9 mouse cellular contexts compared by ENCODE assay signal in genomic region chr9:44129633-44130032, GRCm38 (mm10). TPM values are rescaled to one million over a fixed set of nuclear protein-coding genes. Genes with fewer than 3 reads are reported as not detected.
DNase-seq lines count a peak whose midpoint lies in the region; ATAC-seq and TF ChIP-seq lines count a peak whose summit lies in the region.
"Had no signal": no experiment of that assay in that cellular context is flagged by ENCODE, and none has a peak within 500 bp of the region (broad histone marks: within the 10 kb centered on the region; RNA-seq: fewer than 3 reads in every experiment).

No protein-coding gene starts in this region.

- no peaks in the 10 kb centered on the region for H3K9me3 ChIP-seq in forebrain, embryonic 14.5 days (replicated peaks; ENCODE audit: control insufficient read depth, low read length)
- no peaks in the 10 kb centered on the region for H3K9me3 ChIP-seq in liver, embryonic 11.5 days (ENCODE audit: control insufficient read depth, low read length)
- no peaks in the 10 kb centered on the region for H3K9me3 ChIP-seq in neural tube, embryonic 14.5 days (ENCODE audit: control insufficient read depth, low read length)

- peak overlapping the region; percentile 51 for H3K9ac ChIP-seq in forebrain, embryonic 14.5 days (ENCODE audit: low read length)
- peak overlapping the region; percentile 40 for H3K9ac ChIP-seq in liver, embryonic 11.5 days (ENCODE audit: low read depth, low read length)
- H3K9ac ChIP-seq in neural tube, embryonic 14.5 days (replicated peaks; ENCODE audit: low read depth, low read length) = peak overlapping the region; percentile 46

- peak overlapping the region; percentile 42 for H3K4me3 ChIP-seq in left cerebral cortex, adult 2 months
- peak overlapping the region; percentile 18 for H3K4me3 ChIP-seq in forebrain, embryonic 14.5 days (ENCODE audit: low read depth, low read length)
- H3K4me3 ChIP-seq in liver, embryonic 11.5 days (ENCODE audit: low read depth, low read length) = peak overlapping the region; percentile 41
- peak overlapping the region; percentile 23 for H3K4me3 ChIP-seq in neural tube, embryonic 14.5 days (ENCODE audit: low read depth, low read length)

- H3K4me1 ChIP-seq in forebrain, embryonic 14.5 days (ENCODE audit: control insufficient read depth, insufficient read depth, low read length) = peaks cover 24% of the 10 kb centered on the region
- peaks cover 25% of the 10 kb centered on the region for H3K4me1 ChIP-seq in liver, embryonic 11.5 days (replicated peaks; ENCODE audit: control insufficient read depth, insufficient read depth, low read length)
- peaks cover 12% of the 10 kb centered on the region for H3K4me1 ChIP-seq in neural tube, embryonic 14.5 days (ENCODE audit: control insufficient read depth, insufficient read depth, low read length)

- WGBS in forebrain, embryonic 14.5 days = 13% methylated on average over 9 of the region's 9 CpGs
- WGBS in liver, embryonic 11.5 days = 3% methylated on average over 9 of the region's 9 CpGs
- WGBS in neural tube, embryonic 14.5 days = 11% methylated on average over 9 of the region's 9 CpGs

- no peaks in the 10 kb centered on the region for H3K36me3 ChIP-seq in forebrain, embryonic 14.5 days (ENCODE audit: control insufficient read depth, insufficient read depth, low read length)
- no peaks in the 10 kb centered on the region for H3K36me3 ChIP-seq in liver, embryonic 11.5 days (ENCODE audit: control insufficient read depth, insufficient read depth, low read length)
- H3K36me3 ChIP-seq in neural tube, embryonic 14.5 days (ENCODE audit: control insufficient read depth, insufficient read depth, low read length) = no peaks in the 10 kb centered on the region

- H3K27ac ChIP-seq in left cerebral cortex, adult 2 months = peak overlapping the region; percentile 61; the same call in 1 of the 2 replicates
- no peak overlapping the region for H3K27ac ChIP-seq in forebrain, embryonic 14.5 days (ENCODE audit: low read depth, low read length)
- H3K27ac ChIP-seq in liver, embryonic 11.5 days (ENCODE audit: low read depth, low read length) = peak overlapping the region; percentile 59
- H3K27ac ChIP-seq in neural tube, embryonic 14.5 days (ENCODE audit: low read depth, low read length) = no peak overlapping the region; the same call in 1 of the 2 replicates

- intact Hi-C loops in left cerebral cortex, adult 2 months (cut with DNase I) = loop anchor here (5.0 kb wide), 1 partner anchor 263 kb away; no protein-coding TSS in a partner anchor
- intact Hi-C loops in left cerebral cortex, postnatal 4 days (cut with DNase I) = loop anchor here (10.0 kb wide), 1 partner anchor 265 kb away; the partner anchor contains the start of gene Slc37a4

- H3K27me3 ChIP-seq in forebrain, embryonic 14.5 days (replicated peaks; ENCODE audit: control insufficient read depth, insufficient read depth, low read length) = 0 out of 2 replicates have a peak, but pooled peaks cover 4% of the 10 kb centered on the region
- H3K27me3 ChIP-seq in liver, embryonic 11.5 days (replicated peaks; ENCODE audit: control insufficient read depth, insufficient read depth, low read length) = peaks cover 60% of the 10 kb centered on the region
- H3K27me3 ChIP-seq in neural tube, embryonic 14.5 days (ENCODE audit: control insufficient read depth, insufficient read depth, low read length) = peaks cover 18% of the 10 kb centered on the region

- no peak for ATAC-seq in forebrain, embryonic 14.5 days
- ATAC-seq in liver, embryonic 11.5 days (replicated peaks; ENCODE audit: low FRiP score) = no peak
- no peak for ATAC-seq in neural tube, embryonic 14.5 days (ENCODE audit: low read depth)

- DNase-seq in left cerebral cortex, adult 2 months (ENCODE audit: extremely low spot score in 1 of 2, low spot score in 2 of 2) = no peak
- no peak for DNase-seq in left cerebral cortex, postnatal 4 days
- no peak for DNase-seq in forebrain, embryonic 14.5 days (ENCODE audit: low spot score)
- no peak for DNase-seq in liver, embryonic 11.5 days (ENCODE audit: low spot score)
- DNase-seq in kidney, postnatal 36 days = no peak
- DNase-seq in gastrocnemius, adult 8-10 months (ENCODE audit: low spot score in 2 of 2) = no peak
- no peak for DNase-seq in cerebellum, postnatal 10 days

- TF ChIP-seq CTCF in left cerebral cortex, adult 2 months (IDR thresholded peaks at IDR 0.05) = no peak

- peak overlapping the region; percentile 57 for H3K4me2 ChIP-seq in forebrain, embryonic 14.5 days (ENCODE audit: low read length)
- peak overlapping the region; percentile 69 for H3K4me2 ChIP-seq in liver, embryonic 11.5 days
- H3K4me2 ChIP-seq in neural tube, embryonic 14.5 days (ENCODE audit: low read depth, low read length) = peak overlapping the region; percentile 53

RNA-seq across cellular contexts. Expression of gene Mcam, which starts 4.6 kb away (rescaled TPM):
- total RNA-seq in left cerebral cortex, adult 2 months (2021) = 10 to 100 TPM in 1 of 2 experiments, 1 to 10 TPM in 1; 9.0 to 11.6 TPM
- 10 to 100 TPM; 13.7 to 16.9 TPM for total RNA-seq in left cerebral cortex, postnatal 4 days (2021)
- 13.2 and 14.1 TPM in 2 replicates for polyA plus RNA-seq in forebrain, embryonic 14.5 days (2014; fragmentation: Nextera tagmentation; extraction: Ambion mirVana)
- polyA plus RNA-seq in liver, embryonic 11.5 days (2014; fragmentation: Nextera tagmentation; extraction: Ambion mirVana) = 12.0 and 13.0 TPM in 2 replicates
- 9.0 and 23.0 TPM in 2 replicates for polyA plus RNA-seq in neural tube, embryonic 14.5 days (2014; fragmentation: Nextera tagmentation; extraction: Ambion mirVana)
- total RNA-seq in gastrocnemius, adult 8-10 months (2022) = 10 to 100 TPM; 15.4 to 33.9 (median 26.2) TPM

RNA-seq across cellular contexts. Expression of gene Rnf26, which starts 16.3 kb away (rescaled TPM):
- total RNA-seq in left cerebral cortex, adult 2 months (2021) = 10 to 100 TPM; 32.7 to 33.1 TPM
- 10 to 100 TPM; 31.1 to 33.1 TPM for total RNA-seq in left cerebral cortex, postnatal 4 days (2021)
- polyA plus RNA-seq in forebrain, embryonic 14.5 days (2014; fragmentation: Nextera tagmentation; extraction: Ambion mirVana) = 31.3 and 35.1 TPM in 2 replicates
- 61.1 and 62.3 TPM in 2 replicates for polyA plus RNA-seq in liver, embryonic 11.5 days (2014; fragmentation: Nextera tagmentation; extraction: Ambion mirVana)
- polyA plus RNA-seq in neural tube, embryonic 14.5 days (2014; fragmentation: Nextera tagmentation; extraction: Ambion mirVana) = 28.9 and 32.6 TPM in 2 replicates
- total RNA-seq in gastrocnemius, adult 8-10 months (2022) = 1 to 10 TPM; 1.7 to 2.9 (median 2.6) TPM

RNA-seq across cellular contexts. Expression of gene Gm49380, which starts 16.3 kb away (rescaled TPM):
- total RNA-seq in left cerebral cortex, adult 2 months (2021) = under 1 TPM in 1 of 2 experiments, not detected in 1; 0.56 TPM
- under 1 TPM in 1 of 2 experiments, not detected in 1; 0.44 TPM for total RNA-seq in left cerebral cortex, postnatal 4 days (2021)
- 0.11 and 0.16 TPM in 2 replicates for polyA plus RNA-seq in forebrain, embryonic 14.5 days (2014; fragmentation: Nextera tagmentation; extraction: Ambion mirVana)
- polyA plus RNA-seq in liver, embryonic 11.5 days (2014; fragmentation: Nextera tagmentation; extraction: Ambion mirVana) = not detected in 2 replicates
- polyA plus RNA-seq in neural tube, embryonic 14.5 days (2014; fragmentation: Nextera tagmentation; extraction: Ambion mirVana) = 0.08 and 0.10 TPM in 2 replicates
- total RNA-seq in gastrocnemius, adult 8-10 months (2022) = under 1 TPM; 0.31 to 0.60 (median 0.38) TPM
- total RNA-seq: hematopoietic stem cell, adult 5-6 weeks had no signal

RNA-seq across cellular contexts. Expression of gene C1qtnf5, which starts 22.6 kb away (rescaled TPM):
- total RNA-seq in left cerebral cortex, adult 2 months (2021) = 10 to 100 TPM; 14.2 to 15.3 TPM
- 10 to 100 TPM in 1 of 2 experiments, 1 to 10 TPM in 1; 5.3 to 10.6 TPM for total RNA-seq in left cerebral cortex, postnatal 4 days (2021)
- polyA plus RNA-seq in forebrain, embryonic 14.5 days (2014; fragmentation: Nextera tagmentation; extraction: Ambion mirVana) = 2.6 and 3.2 TPM in 2 replicates
- 0.13 and 0.26 TPM in 2 replicates for polyA plus RNA-seq in liver, embryonic 11.5 days (2014; fragmentation: Nextera tagmentation; extraction: Ambion mirVana)
- polyA plus RNA-seq in neural tube, embryonic 14.5 days (2014; fragmentation: Nextera tagmentation; extraction: Ambion mirVana) = 6.7 and 8.0 TPM in 2 replicates
- total RNA-seq in gastrocnemius, adult 8-10 months (2022) = 1 to 10 TPM; 1.6 to 4.2 (median 3.0) TPM
- total RNA-seq: hematopoietic stem cell, adult 5-6 weeks had no signal

RNA-seq across cellular contexts. Expression of gene Mfrp, which starts 28.1 kb away (rescaled TPM):
- 1 to 10 TPM in 1 of 2 experiments, under 1 TPM in 1; 0.82 to 1.6 TPM for total RNA-seq in left cerebral cortex, adult 2 months (2021)
- not detected for total RNA-seq in left cerebral cortex, postnatal 4 days (2021)
- polyA plus RNA-seq in forebrain, embryonic 14.5 days (2014; fragmentation: Nextera tagmentation; extraction: Ambion mirVana) = 0.31 TPM in 1 of 2 replicates, not detected in the other
- 0.14 TPM in 1 of 2 replicates, not detected in the other for polyA plus RNA-seq in liver, embryonic 11.5 days (2014; fragmentation: Nextera tagmentation; extraction: Ambion mirVana)
- not detected in 2 replicates for polyA plus RNA-seq in neural tube, embryonic 14.5 days (2014; fragmentation: Nextera tagmentation; extraction: Ambion mirVana)
- total RNA-seq in gastrocnemius, adult 8-10 months (2022) = not detected
- total RNA-seq: hematopoietic stem cell, adult 5-6 weeks had no signal

Comparison
In these comparisons a context has a peak if more than half of its experiments do, and no peak if none do; other contexts are left out.
1. H3K27ac ChIP-seq: peak in left cerebral cortex, adult 2 months (single experiment) and liver, embryonic 11.5 days (single experiment); none in forebrain, embryonic 14.5 days (single experiment) and neural tube, embryonic 14.5 days (single experiment).
2. RNA of gene Rnf26, which starts 16.3 kb away (total RNA-seq): 31.1 to 33.1 TPM in left cerebral cortex, postnatal 4 days and 32.7 to 33.1 TPM in left cerebral cortex, adult 2 months; 1.7 to 2.9 TPM in gastrocnemius, adult 8-10 months; every median in the first group is over 4 times any median in the second.
3. Peak in every context shown above with its lines, with median percentiles within 50 percentile points of each other: H3K4me3 ChIP-seq, H3K4me2 ChIP-seq and H3K9ac ChIP-seq.